Mouse (Mus musculus) limb, embryonic 15.5 days (tissue): Measurements from ENCODE around the gene Cxcl17. TPM values are rescaled to one million over a fixed set of nuclear protein-coding genes. Genes with fewer than 3 reads are reported as not detected.

Experiments used
- ATAC-seq: fragments of 200-750 bp; cut with Nextera tagmentation; 2 replicates; pipeline ENCODE4 v1.8.0; 2017; ENCODE audit warnings: low read depth, moderate TSS enrichment; ENCODE audit not compliant: insufficient number of reproducible peaks, low FRiP score, low TSS enrichment
- H3K27ac ChIP-seq: fragments of 300-500 bp; sonication (generic); 2 replicates; pipeline ENCODE4 v1.5.1; 2015; ENCODE audit warnings: moderate library complexity, mild to moderate bottlenecking, inconsistent platforms
- H3K27me3 ChIP-seq: fragments of 300-500 bp; sonication (generic); 2 replicates; pipeline ENCODE4 v1.6.1; 2015; ENCODE audit warnings: inconsistent platforms
- H3K36me3 ChIP-seq: fragments of 300-500 bp; sonication (generic); 2 replicates; pipeline ENCODE4 v1.6.1; 2015; ENCODE audit warnings: inconsistent platforms
- H3K4me1 ChIP-seq: fragments of 300-500 bp; sonication (generic); 2 replicates; pipeline ENCODE4 v1.6.1; 2015; ENCODE audit warnings: inconsistent platforms
- H3K4me2 ChIP-seq: fragments of 300-500 bp; sonication (generic); 2 replicates; pipeline ENCODE4 v1.6.1; 2015; ENCODE audit warnings: mild to moderate bottlenecking, inconsistent platforms
- H3K4me3 ChIP-seq: fragments of 300-500 bp; sonication (generic); 2 replicates; pipeline ENCODE4 v1.5.1; 2015; ENCODE audit warnings: mild to moderate bottlenecking, inconsistent platforms
- H3K9ac ChIP-seq: fragments of 300-500 bp; sonication (generic); 2 replicates; pipeline ENCODE4 v1.6.1; 2015; ENCODE audit warnings: inconsistent platforms
- H3K9me3 ChIP-seq: fragments of 300-500 bp; sonication (generic); 2 replicates; pipeline ENCODE4 v1.6.1; 2016; ENCODE audit warnings: inconsistent platforms
- WGBS: fragments of 180-500 bp; shearing (Covaris S2); methylation state at CpG from one replicate; pipeline ENCODE4 v1.1.7; 2015; 5-methylcytosine and 5-hydroxymethylcytosine counted together
- polyA plus RNA-seq: library from polyadenylated mRNA; unstranded; fragments of >200 nt; fragmentation: Nextera tagmentation; extraction: Ambion mirVana; gene quantifications from 2 replicates; pipeline ENCODE4 v1.2.1, GENCODE M21; 2015

Gene Cxcl17
- polyA plus RNA-seq, 1 experiment from 2014 or later = 0.20 TPM

DNA sequence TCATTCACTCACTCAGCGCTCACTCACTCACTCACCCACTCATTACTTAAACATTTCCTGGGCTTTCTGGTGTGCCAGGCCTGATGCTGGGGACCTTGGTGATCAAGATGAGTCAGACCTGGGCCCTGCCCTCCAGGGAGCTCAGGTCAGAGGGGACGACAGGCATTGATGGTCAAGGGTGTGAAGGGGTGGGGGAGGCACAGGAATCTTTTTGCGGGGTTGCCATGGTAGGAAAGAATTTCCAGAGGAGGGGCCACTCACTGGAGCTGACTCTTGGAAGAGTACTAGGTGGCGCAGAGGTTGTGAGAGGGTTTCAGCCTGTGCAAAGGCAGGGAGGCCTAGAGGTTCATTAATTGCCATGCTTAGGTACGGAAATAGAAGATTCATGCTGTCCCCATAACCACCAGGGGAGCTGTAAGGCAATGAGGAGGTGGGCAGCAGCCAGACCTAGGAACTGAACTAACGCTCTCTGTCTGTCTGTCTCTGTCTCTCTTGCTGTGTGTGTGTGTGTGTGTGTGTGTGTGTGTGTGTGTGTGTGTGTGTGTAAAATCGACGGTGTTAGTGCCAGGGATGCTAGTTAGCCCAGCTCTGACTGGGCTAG, 35.5 kb downstream of the Cxcl17 start:
- peaks cover 32% of the 10 kb centered on the region for H3K4me1 ChIP-seq
- H3K4me2 ChIP-seq = peak overlapping the region; percentile 46
- no peaks in the 10 kb centered on the region for H3K27me3 ChIP-seq
- H3K36me3 ChIP-seq = peaks cover 6% of the 10 kb centered on the region
- peak overlapping the region; percentile 30 for H3K4me3 ChIP-seq
- no peaks in the 10 kb centered on the region for H3K9me3 ChIP-seq
- 37% methylated on average over 8 of the region's 8 CpGs for WGBS
- no peak overlapping the region for H3K9ac ChIP-seq
- H3K27ac ChIP-seq = no peak overlapping the region
- ATAC-seq = no peak

DNA sequence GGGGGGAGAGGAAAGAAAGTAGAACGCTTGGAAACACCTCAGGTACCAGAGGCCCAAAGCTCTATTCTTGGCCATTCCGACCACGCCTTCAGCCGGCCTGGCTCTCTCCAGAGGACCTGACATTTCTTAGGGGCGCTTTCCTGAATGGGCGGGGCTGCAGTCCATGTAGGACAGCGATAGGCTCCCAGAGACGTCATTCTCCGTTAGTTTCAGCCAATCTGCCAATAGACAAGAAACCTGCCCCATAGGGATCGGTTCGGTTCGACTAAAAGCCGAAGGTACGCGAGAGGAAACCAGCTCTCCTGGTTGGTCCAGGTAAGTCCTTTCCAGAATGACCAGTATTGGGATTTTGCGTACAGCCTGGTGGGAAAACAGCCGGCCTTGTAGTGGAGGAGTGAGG, 36.1 kb downstream of the Cxcl17 start:
- H3K36me3 ChIP-seq = 0 out of 2 replicates have a peak, but pooled peaks cover under 1% of the 10 kb centered on the region
- H3K27ac ChIP-seq = no peak overlapping the region; the same call in 1 of the 2 replicates
- 5% methylated on average over 17 of the region's 17 CpGs for WGBS
- no peak for ATAC-seq
- peaks cover 32% of the 10 kb centered on the region for H3K4me1 ChIP-seq
- no peak overlapping the region for H3K9ac ChIP-seq
- H3K4me2 ChIP-seq = peak overlapping the region; percentile 46
- H3K4me3 ChIP-seq = peak overlapping the region; percentile 30
- H3K27me3 ChIP-seq = no peaks in the 10 kb centered on the region
- no peaks in the 10 kb centered on the region for H3K9me3 ChIP-seq

DNA sequence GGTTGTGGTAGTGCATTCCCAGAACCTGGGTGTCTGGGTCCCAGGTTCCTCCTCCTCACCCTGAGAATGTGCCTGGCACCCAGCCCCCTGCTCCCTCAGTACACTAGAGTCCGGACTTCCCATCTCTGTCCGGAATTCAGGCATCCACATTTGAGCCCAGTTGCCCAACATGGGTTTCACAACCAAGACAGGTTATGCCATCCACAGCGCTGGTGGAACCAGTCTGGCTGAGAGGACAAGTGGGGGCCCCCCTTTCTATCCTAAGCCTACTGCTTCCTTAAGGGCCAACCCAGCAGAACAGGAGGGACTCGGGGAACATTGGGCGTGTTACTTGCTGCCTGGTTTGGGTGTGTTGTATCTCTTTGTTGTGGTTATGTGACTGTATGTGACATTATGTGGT, 40.2 kb downstream of the Cxcl17 start:
- H3K9ac ChIP-seq = no peak overlapping the region
- peaks cover 20% of the 10 kb centered on the region for H3K4me1 ChIP-seq
- H3K9me3 ChIP-seq = no peaks in the 10 kb centered on the region
- H3K4me2 ChIP-seq = no peak overlapping the region
- no peak overlapping the region for H3K27ac ChIP-seq
- no peaks in the 10 kb centered on the region for H3K36me3 ChIP-seq
- no peak for ATAC-seq
- WGBS = 78% methylated on average over 5 of the region's 5 CpGs
- H3K4me3 ChIP-seq = no peak overlapping the region
- peaks cover 28% of the 10 kb centered on the region for H3K27me3 ChIP-seq

DNA sequence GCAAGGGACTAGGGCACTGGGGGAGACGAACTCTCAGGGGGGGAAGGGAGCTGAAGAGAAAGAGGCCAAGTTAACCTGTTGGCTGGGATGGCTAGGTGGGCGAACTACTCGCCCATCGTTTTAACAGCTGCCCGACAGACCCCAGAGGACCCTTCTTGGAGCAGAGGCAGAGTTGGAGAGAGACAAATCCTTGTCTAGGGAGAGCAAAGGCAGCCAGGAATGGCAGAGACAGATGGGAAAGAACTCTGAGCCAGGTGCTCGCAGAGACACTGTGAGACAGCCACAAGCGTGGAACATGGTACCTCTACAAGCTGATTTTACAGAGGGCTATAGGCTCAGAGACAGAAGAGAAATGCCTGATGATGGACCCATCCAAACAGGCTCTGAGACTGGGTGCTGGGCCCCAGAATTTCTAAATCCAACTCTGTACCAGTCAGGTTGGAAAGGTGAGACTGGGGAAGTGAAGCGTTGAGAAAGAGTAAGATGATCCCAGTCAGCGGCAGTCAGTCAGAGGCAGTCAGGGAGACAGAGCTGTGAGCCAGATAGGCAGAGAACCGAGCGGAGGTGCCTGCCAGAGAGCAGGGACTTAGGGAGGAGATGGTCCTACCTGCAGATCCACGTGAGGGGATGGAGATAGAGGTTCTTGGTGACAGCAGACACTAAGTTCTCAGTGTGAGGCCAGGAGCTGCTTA, 43.5 kb downstream of the Cxcl17 start, which contains the start of gene Cnfn:
TSS of gene Cnfn (minus strand) at position 667 of the 692 bp plus-strand sequence.
- Histone ChIP-seq H3K4me2 (no peak within 1 kb of the TSS), H3K4me1 (peaks cover 18% of the 10 kb centered on the region), H3K9me3 (no peaks in the 10 kb centered on the region), H3K4me3 (no peak within 1 kb of the TSS), H3K27ac (no peak within 1 kb of the TSS), H3K9ac (no peak within 1 kb of the TSS), H3K27me3 (peaks cover 41% of the 10 kb centered on the region), H3K36me3 (peaks cover 6% of the 10 kb centered on the region)
- ATAC-seq = no peak
- 50% methylated on average over 12 of the region's 12 CpGs for WGBS

DNA sequence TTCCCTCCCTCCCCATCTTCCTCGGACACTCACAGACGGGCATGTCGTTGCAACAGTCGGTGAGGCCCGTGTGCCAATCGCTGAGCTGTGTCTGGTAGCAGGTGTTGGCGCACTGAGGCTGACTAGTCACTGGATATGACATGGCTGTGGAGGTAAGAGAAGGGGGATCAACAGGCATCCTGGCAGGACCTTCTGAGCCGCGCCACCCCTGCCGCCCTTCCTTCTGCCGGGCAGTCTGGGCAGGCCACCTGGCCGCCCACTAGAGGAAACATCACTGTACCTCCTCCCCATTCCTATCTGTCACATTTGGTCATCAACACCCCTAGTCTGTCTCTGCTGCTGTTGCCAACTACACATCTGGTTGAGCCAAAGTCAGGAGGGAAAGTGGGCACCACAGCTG, 44.4 kb downstream of the Cxcl17 start:
- H3K27me3 ChIP-seq = peaks cover 41% of the 10 kb centered on the region
- H3K9me3 ChIP-seq = no peaks in the 10 kb centered on the region
- no peak overlapping the region for H3K4me3 ChIP-seq
- no peak overlapping the region for H3K27ac ChIP-seq
- H3K4me1 ChIP-seq = peaks cover 18% of the 10 kb centered on the region
- H3K4me2 ChIP-seq = no peak overlapping the region
- 17% methylated on average over 12 of the region's 12 CpGs for WGBS
- no peak overlapping the region for H3K9ac ChIP-seq
- no peak for ATAC-seq
- H3K36me3 ChIP-seq = peaks cover 14% of the 10 kb centered on the region

DNA sequence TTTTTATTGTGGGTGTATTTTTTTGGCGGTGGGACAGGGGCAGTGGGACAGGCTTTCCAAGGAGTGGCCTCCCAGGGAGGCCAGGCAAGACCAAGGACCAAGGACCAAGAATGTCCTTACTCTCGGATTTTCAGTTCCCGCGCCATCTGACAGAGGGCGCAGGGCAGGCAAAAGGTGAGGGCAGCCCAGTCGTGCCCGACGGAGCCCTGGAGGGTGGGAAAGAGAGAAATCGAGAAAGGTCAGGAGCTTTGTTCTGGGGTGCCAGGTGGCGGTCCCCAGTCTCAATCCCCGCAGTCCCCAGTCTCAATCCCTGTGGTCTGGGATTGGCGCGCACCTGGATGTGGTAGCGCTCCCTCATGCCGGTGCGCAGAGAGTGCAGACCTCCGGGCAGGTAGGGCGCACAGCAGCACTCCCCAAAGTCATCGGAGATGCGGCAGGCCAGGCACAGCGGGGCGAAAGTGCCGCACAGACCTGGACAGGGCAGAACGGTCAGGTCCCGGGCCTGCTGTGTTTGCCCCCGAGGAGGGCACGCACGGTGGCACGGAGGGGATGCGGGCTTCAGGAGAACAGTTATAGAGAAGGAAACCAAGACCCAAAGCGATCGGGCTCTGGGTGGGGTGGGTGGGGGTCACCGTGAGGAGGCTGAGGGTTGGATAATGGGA, 44.9 kb downstream of the Cxcl17 start:
- Histone ChIP-seq H3K27ac (no peak overlapping the region), H3K36me3 (peaks cover 20% of the 10 kb centered on the region), H3K27me3 (peaks cover 41% of the 10 kb centered on the region), H3K9me3 (no peaks in the 10 kb centered on the region), H3K4me1 (peaks cover 18% of the 10 kb centered on the region), H3K4me2 (peak overlapping the region; percentile 4; the same call in 1 of the 2 replicates), H3K4me3 (peak overlapping the region; percentile 19), H3K9ac (no peak overlapping the region)
- ATAC-seq = no peak
- 2% methylated on average over 33 of the region's 33 CpGs for WGBS

DNA sequence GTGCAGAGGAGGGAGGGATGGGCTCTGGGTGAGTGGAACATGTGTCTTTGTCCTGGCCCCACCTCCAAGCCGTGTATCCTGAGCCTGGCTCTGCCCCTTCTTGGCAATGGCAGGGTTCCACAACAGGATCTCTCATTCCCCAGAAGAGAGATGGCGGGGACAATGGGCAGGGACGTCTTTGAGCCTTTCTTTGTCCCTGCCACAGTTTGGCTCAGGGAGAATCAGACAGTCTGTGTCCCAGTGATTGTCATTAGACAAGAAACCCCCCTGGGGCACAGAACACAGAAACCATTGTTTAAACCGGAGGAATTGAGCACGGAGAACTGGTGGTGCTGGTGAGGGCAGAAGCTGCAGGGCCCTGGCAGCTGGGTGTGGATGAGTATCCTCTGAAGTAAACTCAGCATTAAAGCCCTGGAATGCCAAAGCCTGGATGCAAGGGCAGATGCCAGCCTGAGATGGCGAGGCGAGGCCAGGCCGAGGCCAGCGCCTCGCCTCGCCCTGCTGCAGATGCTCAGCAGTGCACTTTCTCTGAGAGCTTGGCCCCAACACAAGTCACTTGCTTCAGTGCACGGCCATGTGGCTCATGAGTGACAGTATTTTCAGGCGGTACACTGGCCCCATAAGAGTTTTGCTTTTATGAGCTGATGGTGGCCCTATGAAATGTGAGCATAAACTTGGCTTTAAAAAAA, 46.6 kb downstream of the Cxcl17 start:
- Histone ChIP-seq H3K9me3 (no peaks in the 10 kb centered on the region), H3K27ac (no peak overlapping the region), H3K9ac (no peak overlapping the region), H3K4me1 (peaks cover 18% of the 10 kb centered on the region), H3K4me2 (no peak overlapping the region), H3K36me3 (peaks cover 35% of the 10 kb centered on the region), H3K4me3 (no peak overlapping the region), H3K27me3 (peaks cover 41% of the 10 kb centered on the region)
- WGBS = 42% methylated on average over 13 of the region's 13 CpGs
- ATAC-seq = no peak

DNA sequence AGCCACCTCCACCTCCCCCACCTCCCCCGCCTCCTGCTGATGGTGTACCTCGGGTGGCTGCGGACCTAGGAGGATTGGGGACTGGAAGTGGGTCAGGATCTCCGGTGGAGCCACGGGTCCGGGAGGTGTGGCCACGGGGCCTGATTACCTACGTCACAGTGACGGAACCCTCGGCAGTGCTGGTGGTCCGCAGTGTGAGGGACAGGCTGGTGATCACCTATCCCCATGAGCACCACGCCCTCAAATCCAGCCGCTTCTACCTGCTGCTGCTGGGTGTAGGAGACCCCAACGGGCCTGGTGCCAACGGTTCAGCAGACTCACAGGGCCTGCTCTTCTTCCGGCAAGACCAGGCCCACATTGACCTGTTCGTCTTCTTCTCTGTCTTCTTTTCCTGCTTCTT, 49.1 kb downstream of the Cxcl17 start:
- Histone ChIP-seq H3K4me2 (no peak overlapping the region), H3K27ac (no peak overlapping the region), H3K9ac (no peak overlapping the region), H3K4me3 (no peak overlapping the region), H3K9me3 (no peaks in the 10 kb centered on the region), H3K4me1 (peaks cover 20% of the 10 kb centered on the region), H3K36me3 (peaks cover 59% of the 10 kb centered on the region), H3K27me3 (peaks cover 26% of the 10 kb centered on the region)
- 97% methylated on average over 17 of the region's 17 CpGs for WGBS
- ATAC-seq = no peak

DNA sequence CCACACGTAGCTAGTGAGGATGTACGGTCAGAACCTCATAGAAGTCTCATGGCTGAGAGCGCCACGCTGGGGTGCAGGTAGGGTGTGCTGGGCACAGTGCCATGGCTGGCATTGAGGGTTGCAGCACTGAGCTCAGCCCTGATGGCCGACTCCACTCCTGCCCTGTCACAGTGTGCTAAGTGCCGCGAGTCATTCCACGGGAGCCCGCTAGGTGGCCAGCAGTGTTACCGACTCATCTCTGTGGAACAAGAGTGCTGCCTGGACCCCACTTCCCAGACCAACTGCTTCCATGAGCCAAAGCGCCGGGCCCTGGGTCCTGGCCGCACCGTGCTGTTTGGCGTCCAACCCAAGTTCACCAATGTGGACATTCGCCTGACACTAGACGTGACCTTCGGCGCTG, 49.5 kb downstream of the Cxcl17 start:
- Histone ChIP-seq H3K4me3 (no peak overlapping the region), H3K4me2 (no peak overlapping the region), H3K4me1 (peaks cover 25% of the 10 kb centered on the region), H3K36me3 (peaks cover 64% of the 10 kb centered on the region), H3K27ac (no peak overlapping the region), H3K9ac (no peak overlapping the region), H3K27me3 (peaks cover 21% of the 10 kb centered on the region), H3K9me3 (no peaks in the 10 kb centered on the region)
- ATAC-seq = no peak
- 82% methylated on average over 19 of the region's 19 CpGs for WGBS

DNA sequence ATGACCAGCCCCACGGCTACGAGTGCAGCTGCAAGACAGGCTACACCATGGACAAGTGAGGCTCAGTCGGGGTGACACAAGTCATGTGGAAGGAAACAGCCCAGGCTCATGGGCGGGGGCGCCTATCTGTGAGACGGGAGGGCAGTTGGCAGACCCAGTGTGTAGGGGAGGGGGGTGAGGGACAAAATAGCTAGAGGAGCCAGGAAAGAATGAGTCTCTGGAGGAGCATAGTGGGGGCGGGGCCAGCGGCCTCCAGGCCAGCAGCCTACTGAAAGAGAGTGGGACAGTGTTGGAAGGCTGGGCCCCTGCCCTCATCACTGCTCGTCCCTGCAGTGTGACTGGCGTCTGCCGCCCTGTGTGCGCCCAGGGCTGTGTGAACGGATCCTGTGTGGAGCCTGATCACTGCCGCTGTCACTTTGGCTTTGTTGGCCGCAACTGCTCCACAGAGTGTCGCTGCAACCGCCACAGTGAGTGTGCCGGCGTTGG, 53.9 kb downstream of the Cxcl17 start:
- Histone ChIP-seq H3K9me3 (no peaks in the 10 kb centered on the region), H3K4me3 (no peak overlapping the region), H3K9ac (no peak overlapping the region), H3K36me3 (peaks cover 93% of the 10 kb centered on the region), H3K4me1 (0 out of 2 replicates have a peak, but pooled peaks cover 9% of the 10 kb centered on the region), H3K27me3 (no peaks in the 10 kb centered on the region), H3K27ac (no peak overlapping the region), H3K4me2 (no peak overlapping the region)
- WGBS = 77% methylated on average over 19 of the region's 19 CpGs
- no peak for ATAC-seq
